Mouse (Mus musculus) limb, embryonic 14.5 days (tissue): Measurements from ENCODE around the gene Cep112. TPM values are rescaled to one million over a fixed set of nuclear protein-coding genes. Genes with fewer than 3 reads are reported as not detected.

Source experiments
- ATAC-seq: fragments of 200-750 bp; cut with Nextera tagmentation; 2 replicates; pipeline ENCODE4 v1.8.0; 2017; ENCODE audit warnings: low read depth, moderate number of reproducible peaks, moderate TSS enrichment; ENCODE audit not compliant: low FRiP score
- DNase-seq: peaks from one replicate; pipeline ENCODE4 v3.0.0-alpha.2; 2015; ENCODE audit warnings: low spot score
- H3K27ac ChIP-seq: fragments of 300-500 bp; sonication (generic); replicated peaks from 2 replicates; pipeline ENCODE4 v1.5.1; 2014; ENCODE audit warnings: low read depth, mild to moderate bottlenecking, low read length, moderate library complexity, mixed read lengths
- H3K27me3 ChIP-seq: fragments of 300-500 bp; sonication (generic); 2 replicates; pipeline ENCODE4 v1.6.1; 2014; ENCODE audit warnings: low read length, mixed read lengths; ENCODE audit not compliant: control insufficient read depth, insufficient read depth
- H3K36me3 ChIP-seq: fragments of 300-500 bp; sonication (generic); 2 replicates; pipeline ENCODE4 v1.6.1; 2014; ENCODE audit warnings: mild to moderate bottlenecking, low read length, moderate library complexity, mixed read lengths; ENCODE audit not compliant: control insufficient read depth, insufficient read depth
- H3K4me1 ChIP-seq: fragments of 300-500 bp; sonication (generic); 2 replicates; pipeline ENCODE4 v1.6.1; 2014; ENCODE audit warnings: antibody characterized with exemption, low read length, mixed read lengths; ENCODE audit not compliant: control insufficient read depth, insufficient read depth
- H3K4me2 ChIP-seq: fragments of 300-500 bp; sonication (generic); replicated peaks from 2 replicates; pipeline ENCODE4 v1.6.1; 2014; ENCODE audit warnings: low read depth, mild to moderate bottlenecking, low read length, moderate library complexity; ENCODE audit not compliant: severe bottlenecking
- H3K4me3 ChIP-seq: fragments of 300-500 bp; sonication (generic); replicated peaks from 2 replicates; pipeline ENCODE4 v1.5.1; 2014; ENCODE audit warnings: low read length
- H3K9ac ChIP-seq: fragments of 300-500 bp; sonication (generic); 2 replicates; pipeline ENCODE4 v1.6.1; 2014; ENCODE audit warnings: mild to moderate bottlenecking, low read depth, low read length, moderate library complexity; ENCODE audit not compliant: severe bottlenecking
- H3K9me3 ChIP-seq: fragments of 300-500 bp; sonication (generic); 2 replicates; pipeline ENCODE4 v1.6.1; 2016; ENCODE audit warnings: low read length; ENCODE audit not compliant: control insufficient read depth
- POLR2A ChIP-seq: fragments of 200-500 bp; IDR thresholded peaks from 2 replicates; pipeline ENCODE4 v1.8.0; 2012; ENCODE audit warnings: inconsistent platforms, mild to moderate bottlenecking, moderate library complexity, borderline replicate concordance; ENCODE audit not compliant: insufficient read depth, insufficient read length; ENCODE audit errors: extremely low read depth
- WGBS: fragments of 180-500 bp; shearing (Covaris S2); extraction: QIAGEN DNeasy Blood & Tissue Kit; methylation state at CpG from one replicate; pipeline ENCODE4 v1.1.7; 2014; 5-methylcytosine and 5-hydroxymethylcytosine counted together
- polyA plus RNA-seq, 2 experiments: library from polyadenylated mRNA; depleted of rRNA in 1 of 2; stranded (reverse) in 1 of 2; unstranded in 1 of 2; fragments of >200 nt; fragmentation: Nextera tagmentation in 1 of 2; extraction: Ambion mirVana in 1 of 2; gene quantifications; 2 replicates each; pipeline versions ENCODE4 v1.2.1 to v1.2.3; 2012 to 2014

The Cep112 gene
- polyA plus RNA-seq (2012; rRNA removed) (7.3 and 9.0 TPM in 2 replicates), polyA plus RNA-seq (2014; fragmentation: Nextera tagmentation; extraction: Ambion mirVana) (17.3 and 21.2 TPM in 2 replicates)

DNA sequence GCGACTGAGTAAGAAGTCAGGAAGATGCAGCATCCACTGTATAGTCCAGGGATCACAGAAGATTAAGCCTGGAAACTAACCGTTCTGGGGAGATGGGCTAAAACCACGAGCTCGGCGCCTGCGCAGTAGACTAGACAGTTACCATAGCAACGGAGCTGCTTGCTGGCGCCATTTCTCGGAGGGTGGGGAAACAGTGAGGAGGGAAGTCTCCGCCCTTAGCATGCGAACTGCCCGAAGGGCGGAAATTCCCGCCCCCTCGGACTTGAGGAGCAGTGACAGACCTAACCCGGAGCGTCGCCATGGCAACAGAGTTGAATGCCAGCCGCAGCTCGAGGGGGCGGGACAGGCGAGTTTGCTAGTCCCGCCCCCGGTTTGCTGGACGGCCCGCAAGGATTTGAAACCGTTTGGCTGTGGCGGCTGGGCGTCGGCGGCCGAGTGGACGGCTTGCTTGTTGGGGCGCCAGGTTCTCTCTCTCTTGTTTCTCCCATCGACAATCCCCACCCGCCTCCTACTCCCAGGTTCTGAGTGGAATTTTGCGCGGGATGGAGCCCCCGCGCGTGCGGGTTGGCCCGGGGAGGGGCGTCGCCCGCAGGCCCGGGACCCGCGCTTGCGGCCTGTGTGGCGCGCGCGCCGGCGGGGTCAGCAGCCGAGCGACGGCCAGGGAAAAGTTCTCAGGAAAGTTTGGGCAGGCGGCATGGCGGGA, at the start of gene Cep112:
Cep112 (plus strand) TSS at position 304 of the 703 bp plus-strand sequence.
- Histone ChIP-seq H3K4me1 (0 out of 2 replicates have a peak, but pooled peaks cover 2% of the 10 kb centered on the region), H3K27me3 (no peaks in the 10 kb centered on the region), H3K9me3 (no peaks in the 10 kb centered on the region), H3K27ac (0 out of 2 replicates have a peak within 1 kb of the TSS, but pooled peaks have one; percentile 33), H3K4me3 (peak within 1 kb of the TSS; percentile 77), H3K9ac (peak within 1 kb of the TSS; percentile 89), H3K4me2 (peak within 1 kb of the TSS; percentile 69), H3K36me3 (no peaks in the 10 kb centered on the region)
- ATAC-seq, result peak; percentile 98
- TF ChIP-seq POLR2A, result no peak
- DNase-seq, result peak; percentile 100
- under 1% methylated on average over 59 of the region's 61 CpGs for WGBS

DNA sequence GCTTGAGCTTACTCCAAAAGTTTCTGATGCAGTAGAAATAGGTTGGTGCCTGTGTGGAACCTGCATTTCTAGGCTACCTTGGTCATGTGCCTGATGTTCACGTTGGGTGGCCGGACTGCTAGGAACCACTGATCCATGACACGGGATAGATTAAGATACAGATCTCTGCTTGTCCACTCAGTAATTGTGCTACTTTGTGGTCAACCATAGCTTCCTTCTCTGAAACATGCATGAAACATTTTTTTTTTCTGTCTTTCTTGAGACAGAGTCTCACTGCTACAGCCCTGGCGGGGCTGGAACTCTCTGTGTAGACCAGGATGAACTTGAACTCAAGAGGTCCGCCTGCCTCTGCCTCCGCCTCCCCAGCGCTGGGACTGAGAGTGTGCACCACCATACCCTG, 48.2 kb upstream of the Cep112 start:
- Histone ChIP-seq H3K4me3 (no peak overlapping the region), H3K36me3 (no peaks in the 10 kb centered on the region), H3K27ac (no peak overlapping the region), H3K4me1 (no peaks in the 10 kb centered on the region), H3K4me2 (no peak overlapping the region), H3K9me3 (no peaks in the 10 kb centered on the region), H3K27me3 (no peaks in the 10 kb centered on the region), H3K9ac (no peak overlapping the region)
- WGBS, result 90% methylated on average over 7 of the region's 7 CpGs
- ATAC-seq, result no peak
- DNase-seq, result no peak
- no peak for TF ChIP-seq POLR2A

DNA sequence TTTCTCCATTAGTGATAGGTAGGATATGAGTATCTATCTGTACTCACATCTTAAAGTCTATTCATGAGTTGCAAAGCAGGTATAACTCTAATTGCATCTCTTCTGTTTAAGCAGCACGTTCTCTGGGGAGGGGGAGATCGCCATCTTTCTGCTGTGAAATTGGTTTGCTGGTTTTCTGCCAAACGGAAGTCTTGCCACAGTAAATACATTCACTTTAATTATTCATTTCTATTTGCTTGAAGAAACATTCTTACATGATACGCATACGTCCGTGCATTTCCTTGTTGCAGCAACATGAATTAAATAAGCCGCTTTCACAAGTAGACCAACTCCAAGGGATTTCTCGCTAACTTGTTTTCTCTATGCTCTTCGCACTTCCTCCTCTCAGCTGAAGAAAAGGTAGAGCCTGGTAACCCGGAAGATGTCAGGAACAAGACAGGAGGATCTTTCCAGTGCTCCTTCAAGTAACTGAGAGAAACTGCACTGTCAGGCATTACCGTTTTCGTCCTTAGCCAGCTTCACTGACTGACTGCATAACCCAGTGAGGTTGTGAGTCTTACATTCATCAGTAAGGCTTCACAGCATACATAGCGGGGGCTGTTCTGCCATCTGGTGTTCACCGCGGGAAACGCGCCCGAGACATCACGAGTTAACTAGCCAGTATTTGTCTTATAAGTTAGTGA, 47.2 kb upstream of the Cep112 start:
- peak; percentile 89 for DNase-seq
- Histone ChIP-seq H3K27ac (no peak overlapping the region), H3K4me1 (no peaks in the 10 kb centered on the region), H3K36me3 (no peaks in the 10 kb centered on the region), H3K4me2 (no peak overlapping the region), H3K9me3 (no peaks in the 10 kb centered on the region), H3K27me3 (no peaks in the 10 kb centered on the region), H3K4me3 (no peak overlapping the region), H3K9ac (no peak overlapping the region)
- no peak for TF ChIP-seq POLR2A
- 39% methylated on average over 19 of the region's 19 CpGs for WGBS
- ATAC-seq, result peak; percentile 72

DNA sequence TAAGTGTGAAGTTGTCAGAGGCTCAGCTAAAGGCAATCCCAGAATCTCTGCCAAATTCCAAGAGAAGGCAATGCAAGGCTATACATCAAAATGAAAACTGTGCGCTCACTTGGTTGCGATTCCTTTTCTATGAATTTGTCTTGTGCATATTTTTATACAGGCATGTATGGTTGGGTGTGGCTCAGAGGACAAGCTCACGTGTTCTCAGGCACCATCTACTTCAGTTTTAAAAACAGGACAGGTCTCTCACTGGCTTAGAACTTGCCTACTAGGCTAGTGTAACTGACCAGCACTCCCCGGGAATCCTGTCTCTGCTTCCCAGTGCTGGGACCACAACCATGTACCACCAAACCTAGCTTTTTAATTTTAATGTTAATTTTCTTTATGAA, 46.6 kb upstream of the Cep112 start:
- no peaks in the 10 kb centered on the region for H3K36me3 ChIP-seq
- TF ChIP-seq POLR2A, result no peak
- 80% methylated on average over 4 of the region's 4 CpGs for WGBS
- H3K27me3 ChIP-seq, result no peaks in the 10 kb centered on the region
- no peak overlapping the region for H3K4me3 ChIP-seq
- no peak overlapping the region for H3K4me2 ChIP-seq
- DNase-seq (no peak), ATAC-seq (no peak)
- no peaks in the 10 kb centered on the region for H3K9me3 ChIP-seq
- no peak overlapping the region for H3K27ac ChIP-seq
- H3K4me1 ChIP-seq, result no peaks in the 10 kb centered on the region
- no peak overlapping the region for H3K9ac ChIP-seq

DNA sequence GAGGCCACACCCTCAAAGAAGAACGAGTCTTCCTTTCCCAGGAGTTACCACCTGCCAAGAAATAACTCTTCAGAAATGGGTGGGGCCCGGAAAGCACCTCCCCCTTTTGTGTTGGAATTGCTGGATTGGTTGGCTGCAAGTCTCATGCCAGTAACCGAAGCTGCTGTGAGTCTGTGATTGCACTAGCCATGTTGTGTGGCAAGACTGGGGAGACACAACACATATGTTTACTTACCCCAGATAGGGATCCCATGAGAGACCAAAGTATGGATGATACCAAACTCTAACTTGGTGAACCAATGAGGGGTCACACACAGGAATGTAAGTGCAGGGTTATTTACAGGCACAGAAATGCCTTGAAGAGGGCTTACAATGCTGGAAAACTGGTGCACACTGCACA, 42.3 kb upstream of the Cep112 start:
- no peak overlapping the region for H3K9ac ChIP-seq
- 72% methylated on average over 3 of the region's 3 CpGs for WGBS
- no peak for DNase-seq
- H3K4me2 ChIP-seq, result no peak overlapping the region
- no peaks in the 10 kb centered on the region for H3K36me3 ChIP-seq
- H3K27me3 ChIP-seq, result no peaks in the 10 kb centered on the region
- no peak overlapping the region for H3K4me3 ChIP-seq
- H3K4me1 ChIP-seq, result no peaks in the 10 kb centered on the region
- no peak overlapping the region for H3K27ac ChIP-seq
- no peak for TF ChIP-seq POLR2A
- H3K9me3 ChIP-seq, result no peaks in the 10 kb centered on the region
- ATAC-seq, result no peak
